Mouse (Mus musculus) Patski (cell line): ENCODE data around the gene Capzb. TPM values are rescaled to one million over a fixed set of nuclear protein-coding genes. Genes with fewer than 3 reads are reported as not detected.
A peak's percentile ranks its signal among the peaks of the same experiment; 100 is the strongest.

Experiments used
- ATAC-seq: fragments of 100-300 bp; one replicate; pipeline ENCODE4 v1.8.0; 2021
- CTCF ChIA-PET: fragments of 350-600 bp; sonication (Branson Sonifier 250); formaldehyde crosslinking; loops from one replicate; lab custom pipeline; 2022; ENCODE audit warnings: inconsistent platforms; lab: Charles Lee
- POLR2A ChIA-PET: fragments of 350-600 bp; sonication (Branson Sonifier 250); formaldehyde crosslinking; loops from one replicate; lab custom pipeline; 2022; ENCODE audit warnings: antibody characterized with exemption, inconsistent platforms; lab: Charles Lee
- DNase-seq: peaks from one replicate; pipeline ENCODE4 v3.0.0-alpha.2; 2011; ENCODE audit warnings: low read depth, low spot score
- H3K27me3 ChIP-seq: fragments of 371-371 bp; one replicate; pipeline ENCODE4 v1.5.1; 2021
- CTCF ChIP-seq: fragments of 100-300 bp; IDR thresholded peaks from one replicate; pipeline ENCODE4 v1.5.1; 2021
- in situ Hi-C: fragments of 300-500 bp; cut with MboI; formaldehyde crosslinking; loops from 3 replicates; pipeline ENCODE4 v1.11.1; 2018; ENCODE audit warnings: low pct_unique_long_range_greater_than_20kb, mixed read lengths
- polyA plus RNA-seq: library from polyadenylated mRNA; unstranded; gene quantifications from one replicate; pipeline ENCODE4 v1.2.3, GENCODE M21; 2021

The Capzb gene
- polyA plus RNA-seq: 305 TPM

DNA sequence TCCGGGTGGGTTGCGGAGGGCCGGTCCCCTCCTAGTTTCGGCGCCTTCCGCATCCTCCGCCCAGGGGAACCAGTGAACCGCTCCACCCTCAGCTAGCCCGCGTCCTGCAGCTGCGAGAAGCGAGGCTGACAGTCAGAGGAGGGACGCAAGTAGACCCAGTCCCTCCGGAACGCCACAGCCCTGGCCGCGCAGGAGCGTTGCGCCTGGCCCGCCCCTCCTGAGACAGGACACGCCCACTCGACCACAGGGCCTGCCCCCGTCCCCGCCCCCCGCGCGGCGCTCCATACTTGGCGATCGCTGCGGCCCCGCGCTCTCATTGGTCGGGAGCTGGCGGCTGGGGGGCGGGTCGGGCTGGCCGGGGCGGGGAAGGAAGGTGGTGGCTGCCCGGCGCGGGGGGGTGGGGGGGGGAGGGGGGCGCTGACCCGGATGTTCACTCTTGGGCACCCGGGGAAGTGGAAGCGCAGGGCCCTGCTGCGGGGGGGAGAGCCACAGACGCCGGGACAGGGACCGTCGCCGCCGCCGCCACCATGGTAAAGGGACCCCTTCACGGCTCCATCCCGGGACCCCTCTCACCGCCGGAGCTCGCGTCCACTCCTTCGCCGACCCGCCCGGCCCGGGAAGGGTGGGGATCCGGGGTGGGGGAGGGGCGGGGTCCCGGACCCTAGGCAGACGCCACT is at the start of gene Capzb:
Capzb (plus strand) TSS at position 401 of the 677 bp plus-strand sequence.
- CTCF ChIA-PET: interaction anchor here (1.2 to 1.5 kb wide), 3 partner anchors 10 to 118 kb away, joined by 3 to 4 read pairs (median 3); partner anchors contain the start of gene Akr7a5
- DNase-seq (peak; percentile 58), ATAC-seq (peak; percentile 76)
- in situ Hi-C loops: no loop called here
- POLR2A ChIA-PET: no interaction called here
- H3K27me3 ChIP-seq: no peaks in the 10 kb centered on the region
- no peak for TF ChIP-seq CTCF

DNA sequence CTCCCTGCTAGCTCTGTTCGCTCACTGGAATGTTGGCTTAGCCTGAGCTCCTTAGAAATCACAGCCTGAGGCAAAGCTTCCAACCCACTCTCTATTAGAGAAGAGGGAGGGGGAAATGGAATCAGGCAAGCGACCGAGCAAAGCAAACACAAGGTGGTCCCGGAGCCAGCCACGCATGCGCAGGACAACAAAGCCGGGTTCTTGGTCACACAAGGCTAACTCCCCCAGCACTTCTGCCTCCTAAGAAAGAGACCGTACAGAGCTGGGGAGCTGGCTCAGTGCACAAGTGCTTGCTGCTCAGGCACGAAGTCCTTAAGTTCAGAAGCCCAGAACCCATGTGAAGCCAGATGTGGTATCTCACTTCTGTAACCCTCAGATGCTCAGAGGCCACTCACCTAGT is 49.7 kb upstream of the Capzb start:
- POLR2A ChIA-PET: interaction anchor here (1.0 kb wide), 1 partner anchor 12 kb away, joined by 3 read pairs; the partner anchor contains the start of gene Minos1
- in situ Hi-C loops: loop anchor here (10.0 to 25.0 kb wide), 2 partner anchors 48 to 1494 kb away; partner anchors contain the start of gene Nbl1
- ATAC-seq: peak; percentile 54
- peak; percentile 57 for DNase-seq
- CTCF ChIA-PET: no interaction called here
- TF ChIP-seq CTCF: no peak
- H3K27me3 ChIP-seq: no peaks in the 10 kb centered on the region

GRCm38 (mm10) chr4:139144577-139144976 is 48.1 kb upstream of the Capzb start:
- ChIA-PET CTCF (interaction anchor here (1.2 kb wide), 1 partner anchor 29 kb away, joined by 5 read pairs; no protein-coding TSS in a partner anchor), POLR2A (no interaction called here)
- no peak for DNase-seq
- in situ Hi-C loops: loop anchor here (10.0 to 25.0 kb wide), 2 partner anchors 50 to 1493 kb away; partner anchors contain the start of gene Nbl1
- no peaks in the 10 kb centered on the region for H3K27me3 ChIP-seq
- no peak for TF ChIP-seq CTCF
- ATAC-seq: no peak

- in situ Hi-C loops: loop anchor here (10.0 to 25.0 kb wide), 2 partner anchors 50 to 1492 kb away; partner anchors contain the start of gene Nbl1
- POLR2A ChIA-PET: no interaction called here
- H3K27me3 ChIP-seq: no peaks in the 10 kb centered on the region
- DNase-seq (no peak), ATAC-seq (no peak)
- TF ChIP-seq CTCF: peak; percentile 15
- CTCF ChIA-PET: interaction anchor here (0.6 to 1.2 kb wide), 3 partner anchors 29 to 863 kb away, joined by 3 to 5 read pairs (median 5); no protein-coding TSS in a partner anchor
These were observed 47.5 kb upstream of the Capzb start for GRCm38 (mm10) chr4:139145156-139145555.

- POLR2A ChIA-PET: no interaction called here
- in situ Hi-C loops: loop anchor here (10.0 to 25.0 kb wide), 2 partner anchors 52 to 1491 kb away; partner anchors contain the start of gene Nbl1
- ATAC-seq: peak; percentile 80
- no peaks in the 10 kb centered on the region for H3K27me3 ChIP-seq
- no peak for TF ChIP-seq CTCF
- CTCF ChIA-PET: no interaction called here
- peak; percentile 91 for DNase-seq
These were observed 45.9 kb upstream of the Capzb start for GRCm38 (mm10) chr4:139146760-139147159.

- in situ Hi-C loops: no loop called here
- POLR2A ChIA-PET: no interaction called here
- DNase-seq: no peak
These were observed 41.3 kb upstream of the Capzb start for GRCm38 (mm10) chr4:139151370-139151769.

DNA sequence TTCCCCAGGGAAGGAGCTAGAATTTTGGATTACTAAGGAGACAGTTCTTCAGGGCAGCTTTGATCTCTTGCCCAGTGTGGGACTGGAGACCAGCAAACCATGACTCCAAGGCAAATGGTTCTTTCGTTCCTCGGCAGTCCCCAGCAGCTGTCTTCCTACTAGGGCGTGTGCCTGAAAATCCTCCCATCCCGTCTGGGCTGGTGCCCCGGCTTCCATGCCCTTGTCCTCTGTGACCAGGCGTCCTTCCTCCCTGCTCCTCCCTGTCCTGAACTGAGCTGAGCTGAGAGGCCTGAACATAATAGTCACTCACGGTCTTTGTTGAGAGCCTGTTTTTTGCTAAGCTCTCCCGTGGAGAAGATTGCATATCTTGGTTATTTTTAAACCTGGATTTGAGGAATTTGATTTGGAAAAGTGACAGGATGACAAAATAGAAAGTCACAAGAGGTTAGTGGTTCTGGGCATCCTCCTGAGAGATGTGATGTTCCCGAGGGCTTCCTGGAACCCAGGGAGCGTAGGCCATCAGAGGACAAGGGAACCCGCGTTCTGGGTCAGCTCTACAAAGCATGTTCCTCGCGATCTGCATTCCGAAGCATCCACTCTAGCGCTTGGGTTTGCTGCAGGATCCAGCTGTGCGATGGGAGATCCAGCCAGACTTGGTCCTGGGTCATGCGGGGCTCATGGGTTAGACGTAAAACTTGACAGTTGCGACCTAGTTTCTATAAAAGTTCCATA is 38.0 kb upstream of the Capzb start:
- CTCF ChIA-PET: no interaction called here
- no peaks in the 10 kb centered on the region for H3K27me3 ChIP-seq
- in situ Hi-C loops: no loop called here
- no peak for DNase-seq
- ATAC-seq: no peak
- POLR2A ChIA-PET: no interaction called here
- TF ChIP-seq CTCF: no peak

More at GRCm38 (mm10) chr4:139151370-139151769, 41.3 kb upstream of the Capzb start:
- no peak for TF ChIP-seq CTCF
- CTCF ChIA-PET: no interaction called here
- ATAC-seq: no peak
- H3K27me3 ChIP-seq: no peaks in the 10 kb centered on the region

- ATAC-seq (no peak), DNase-seq (no peak)
- ChIA-PET CTCF (no interaction called here), POLR2A (no interaction called here)
- in situ Hi-C loops: no loop called here
- no peak for TF ChIP-seq CTCF
- no peaks in the 10 kb centered on the region for H3K27me3 ChIP-seq
These were observed 36.2 kb upstream of the Capzb start for GRCm38 (mm10) chr4:139156538-139156937.

GRCm38 (mm10) chr4:139158350-139158749 is 34.3 kb upstream of the Capzb start:
- DNase-seq: no peak
- in situ Hi-C loops: no loop called here
- no peak for TF ChIP-seq CTCF
- ChIA-PET CTCF (no interaction called here), POLR2A (no interaction called here)
- H3K27me3 ChIP-seq: no peaks in the 10 kb centered on the region
- ATAC-seq: no peak

- TF ChIP-seq CTCF: no peak
- ATAC-seq (no peak), DNase-seq (no peak)
- no peaks in the 10 kb centered on the region for H3K27me3 ChIP-seq
- POLR2A ChIA-PET: no interaction called here
- CTCF ChIA-PET: no interaction called here
- in situ Hi-C loops: no loop called here
These were observed 31.6 kb upstream of the Capzb start for GRCm38 (mm10) chr4:139161076-139161475.
